Mouse (Mus musculus) activated CD4-positive, CD25-positive, alpha-beta regulatory T cell, adult 9 weeks (primary cell): ENCODE data around the gene Ticrr. TPM values are rescaled to one million over a fixed set of nuclear protein-coding genes. Genes with fewer than 3 reads are reported as not detected.

Experiments
- polyA plus RNA-seq: library from polyadenylated mRNA; unstranded; fragments of 100-300 nt; shearing (Covaris generic); gene quantifications from one replicate; pipeline ENCODE4 v1.2.1, GENCODE M21; 2017

The Ticrr gene
- polyA plus RNA-seq = 2.9 TPM

DNA sequence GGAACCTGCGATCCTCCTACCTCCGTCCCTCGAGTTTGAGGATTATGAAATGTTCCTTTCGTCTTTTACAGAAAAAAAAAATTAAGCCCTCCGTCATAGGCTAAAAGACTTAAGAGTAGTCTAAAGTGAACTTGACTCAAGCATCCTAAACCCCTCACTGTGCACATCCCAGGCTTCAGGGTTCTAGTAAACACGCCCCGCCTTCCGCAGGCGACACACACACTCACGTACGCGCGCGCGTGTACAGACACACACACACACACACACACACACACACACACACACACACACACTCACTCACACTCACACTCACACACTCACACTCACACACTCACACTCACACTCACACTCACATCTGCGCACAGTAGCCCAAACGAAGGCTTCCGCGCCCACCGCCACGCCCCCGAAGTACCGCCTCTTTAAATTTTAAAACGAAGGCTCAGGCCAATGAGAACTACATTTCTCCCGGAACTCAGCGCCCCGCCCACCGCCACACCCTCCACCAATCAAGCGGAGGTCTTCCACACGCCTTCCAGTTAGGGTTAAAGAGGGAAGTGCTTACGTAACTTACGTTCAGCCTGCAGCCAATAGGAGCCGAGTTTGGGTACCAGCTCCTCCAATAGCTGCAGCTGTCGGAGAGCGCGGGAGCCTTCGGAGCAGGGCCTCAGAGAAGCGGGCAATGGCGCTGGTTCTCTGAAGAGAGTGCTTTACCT is at the start of gene Ticrr:
Gene Ticrr (plus strand): TSS at position 619 of the 713 bp plus-strand sequence.

GRCm38 (mm10) chr7:79617418-79617817 is 42.6 kb upstream of the Ticrr start, which contains the start of gene Rhcg:
Gene Rhcg, minus strand, starts transcription at chr7:79617657.

DNA sequence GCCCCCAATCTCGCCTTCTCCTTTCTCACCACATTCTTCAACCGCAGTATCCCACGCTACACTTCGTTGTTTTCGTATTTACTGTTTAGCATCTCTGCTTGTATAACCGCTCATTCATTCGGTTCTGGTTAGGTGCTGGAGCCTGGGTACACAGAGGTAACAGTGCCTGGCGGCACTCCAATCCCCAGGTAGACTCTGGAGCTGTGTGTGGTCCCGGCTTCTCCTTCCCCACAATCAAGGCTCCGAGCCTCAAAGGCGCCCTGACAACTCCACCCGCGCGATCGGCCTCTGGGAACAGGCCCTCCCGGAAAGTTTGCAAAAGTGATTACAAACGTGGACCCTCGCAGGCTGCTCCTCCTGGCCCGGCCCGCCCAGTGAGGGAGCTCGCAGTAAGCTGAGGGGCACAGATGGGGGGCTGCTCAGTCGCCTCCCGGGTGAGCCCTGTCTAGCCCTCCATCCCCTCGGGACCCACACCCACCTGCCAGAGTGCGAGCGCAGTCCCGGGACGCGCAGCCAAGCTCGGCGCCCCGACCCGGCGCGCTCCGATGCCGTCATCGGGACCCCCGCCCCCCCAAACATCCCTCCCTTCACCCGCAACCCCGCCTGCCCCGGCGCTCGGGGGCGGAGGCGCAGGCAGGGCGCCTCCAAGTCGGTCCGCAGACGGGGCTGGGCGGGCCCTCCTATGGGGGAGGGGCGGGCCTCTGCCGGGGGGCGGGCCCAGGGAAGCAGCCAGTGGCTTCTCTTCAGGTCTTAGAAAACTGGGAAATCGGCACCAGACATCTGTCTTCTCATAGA is 55.4 kb downstream of the Ticrr start, which contains the start of gene Kif7:
Gene Kif7 (minus strand): TSS at position 534 of the 795 bp plus-strand sequence.

DNA sequence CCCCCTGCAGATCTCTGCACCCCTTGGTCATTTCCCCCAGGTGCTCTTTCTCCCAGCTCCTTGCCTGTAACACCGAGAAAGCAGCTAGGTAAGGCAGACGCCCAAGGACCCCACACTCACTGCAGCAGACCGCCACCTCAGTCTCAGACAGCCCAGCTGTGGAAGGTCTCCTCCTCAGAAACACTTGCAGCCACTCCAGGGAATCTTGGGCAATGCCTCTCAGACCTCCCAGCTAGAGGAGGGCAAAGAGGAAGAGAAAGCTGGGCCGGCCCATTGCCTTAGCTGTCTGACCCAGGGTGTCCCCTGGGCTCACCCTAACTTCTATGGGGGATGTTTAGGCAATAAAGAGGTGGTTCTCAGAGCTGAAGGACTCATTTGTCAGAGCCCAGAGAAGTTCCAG is 72.6 kb downstream of the Ticrr start, which contains the start of gene Plin1:
Gene Plin1 (minus strand): TSS at position 282 of the 400 bp plus-strand sequence.

DNA sequence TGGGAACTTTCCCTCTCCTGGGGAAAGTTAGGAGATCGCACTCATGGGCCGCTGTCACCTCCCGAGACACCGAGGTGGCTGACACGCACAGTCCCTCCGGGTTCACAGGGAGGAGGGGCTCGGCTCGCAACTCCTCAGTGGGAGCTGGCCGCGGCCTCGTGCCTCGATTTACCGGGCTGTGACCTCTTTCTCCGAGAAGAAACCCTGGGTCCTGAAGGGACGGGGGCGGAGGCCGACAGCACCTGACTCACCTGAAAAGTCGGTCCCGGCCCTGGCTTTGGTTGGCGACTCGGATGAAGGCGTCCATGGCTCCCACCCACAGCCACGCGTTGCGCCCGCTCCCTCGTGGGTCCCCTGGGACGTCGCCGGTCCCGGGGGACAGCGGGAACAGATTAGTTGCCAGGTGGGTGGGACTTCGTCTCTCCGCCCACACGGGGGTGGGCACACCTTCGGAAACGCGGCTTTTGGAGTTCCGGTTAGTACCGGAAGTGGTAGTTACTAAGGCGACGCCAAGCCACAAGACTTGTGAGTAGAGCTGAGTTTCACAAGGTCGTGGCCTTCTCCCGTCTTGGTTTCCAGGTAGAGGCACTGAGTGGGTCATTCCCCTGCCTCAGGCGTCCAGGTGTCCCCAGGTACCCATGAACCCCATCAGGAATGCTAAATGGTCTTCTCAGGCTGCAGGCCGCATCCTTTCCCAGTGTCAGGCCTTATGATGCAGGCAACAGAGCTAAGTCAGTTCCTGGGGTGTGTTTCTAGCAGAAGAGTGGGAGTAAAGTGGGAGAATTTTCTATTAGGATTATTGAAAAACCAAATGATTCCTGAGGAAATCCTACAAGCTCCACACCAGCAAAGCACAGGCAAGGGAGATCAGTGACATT is 82.9 kb downstream of the Ticrr start, which contains the start of the genes Pex11a and Wdr93:
Gene Pex11a (minus strand): TSS at position 473 of the 878 bp plus-strand sequence.
Gene Wdr93 (plus strand): TSS at position 505 of the 878 bp plus-strand sequence.

Other genes with a start within 250 kb of the Ticrr start
- 44.4 TPM for gene Polg, start 193.8 kb upstream of the Ticrr start, polyA plus RNA-seq
- not detected for gene Rhcg, start 42.5 kb upstream of the Ticrr start, polyA plus RNA-seq
- 0.16 TPM for gene Kif7, start 55.5 kb downstream of the Ticrr start, polyA plus RNA-seq
- not detected for gene Plin1, start 72.7 kb downstream of the Ticrr start, polyA plus RNA-seq
- 5.4 TPM for gene Pex11a, start 82.9 kb downstream of the Ticrr start, polyA plus RNA-seq
- gene Wdr93, start 83.0 kb downstream of the Ticrr start, polyA plus RNA-seq = 0.48 TPM
- not detected for gene Mesp1, start 133.6 kb downstream of the Ticrr start, polyA plus RNA-seq
- gene Mesp2, start 150.5 kb downstream of the Ticrr start, polyA plus RNA-seq = 0.42 TPM
- 0.39 TPM for gene Anpep, start 200.9 kb downstream of the Ticrr start, polyA plus RNA-seq